Comparison of ENCODE assay signal across 19 mouse cellular contexts in the genomic region with DNA sequence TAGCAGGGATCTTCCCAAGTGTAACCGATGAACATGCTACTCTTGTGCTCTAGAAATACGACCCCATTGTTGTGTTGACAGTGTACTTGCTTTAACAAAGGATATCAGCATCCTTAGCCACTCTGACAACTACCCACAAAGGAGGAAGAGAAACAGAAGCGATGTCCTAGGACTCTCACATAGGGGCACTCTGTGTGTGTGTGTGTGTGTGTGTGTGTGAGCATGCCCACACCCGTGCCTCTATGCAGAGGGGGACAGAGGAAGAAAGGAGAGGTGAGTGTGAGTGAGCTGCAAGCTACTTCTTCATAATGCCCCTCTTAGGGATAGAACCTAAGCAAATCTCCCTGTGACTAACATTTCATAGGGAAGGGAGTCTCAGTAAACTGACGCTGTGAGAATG. TPM values are rescaled to one million over a fixed set of nuclear protein-coding genes. Genes with fewer than 3 reads are reported as not detected.
"Had no signal": no experiment of that assay in that cellular context is flagged by ENCODE, and none has a peak within 500 bp of the region (broad histone marks: within the 10 kb centered on the region; RNA-seq: fewer than 3 reads in every experiment).

No protein-coding gene starts in this region.

- H3K4me2 ChIP-seq: liver, embryonic 15.5 days; lung, embryonic 15.5 days; midbrain, embryonic 11.5 days; midbrain, embryonic 13.5 days; midbrain, embryonic 15.5 days; neural tube, embryonic 12.5 days had no signal

- DNase-seq: liver, postnatal 0 days; lung, adult 2 months; lung, postnatal 14 days; lung, postnatal 36 days; right cerebral cortex, adult 18-20 months; right cerebral cortex, postnatal 25 days; right cerebral cortex, postnatal 4 days; spleen, adult 18-20 months; thymus, postnatal 14 days; thymus, postnatal 36 days had no signal

- H3K9me3 ChIP-seq: liver, embryonic 15.5 days; lung, embryonic 15.5 days; megakaryocyte, embryonic 14.5 days; midbrain, embryonic 13.5 days; midbrain, embryonic 15.5 days; neural tube, embryonic 12.5 days had no signal

- H3K9ac ChIP-seq: liver, embryonic 15.5 days; liver, postnatal 0 days; lung, embryonic 15.5 days; midbrain, embryonic 13.5 days; midbrain, embryonic 15.5 days; neural tube, embryonic 12.5 days had no signal

- H3K36me3 ChIP-seq: liver, embryonic 15.5 days; lung, embryonic 15.5 days; midbrain, embryonic 13.5 days; midbrain, embryonic 15.5 days; neural tube, embryonic 12.5 days had no signal

- H3K4me3 ChIP-seq: liver, embryonic 15.5 days; lung, embryonic 15.5 days; megakaryocyte, embryonic 14.5 days; midbrain, embryonic 13.5 days; midbrain, embryonic 15.5 days; neural tube, embryonic 12.5 days had no signal

- H3K27ac ChIP-seq: liver, embryonic 15.5 days; lung, embryonic 15.5 days; macrophage; midbrain, embryonic 13.5 days; midbrain, embryonic 15.5 days; neural tube, embryonic 12.5 days had no signal

- H3K4me1 ChIP-seq: liver, embryonic 15.5 days; midbrain, embryonic 13.5 days; midbrain, embryonic 15.5 days; neural tube, embryonic 12.5 days had no signal

- H3K27me3 ChIP-seq: lung, embryonic 15.5 days; midbrain, embryonic 13.5 days; midbrain, embryonic 15.5 days; neural tube, embryonic 12.5 days had no signal

- ATAC-seq: liver, postnatal 0 days; lung, postnatal 0 days; midbrain, embryonic 15.5 days had no signal

RNA-seq across cellular contexts. Expression of gene Mboat2, which starts 44.8 kb away (rescaled TPM):
- polyA plus RNA-seq: macrophage had no signal
